Mouse (Mus musculus): ENCODE measurements at regions not wholly inside any gene's neighbourhood (a gene's known extent, or its start where the extent isn't known, plus 50 kb on each side); places are given as distances from the start of the nearest gene placed in this dataset.

- TF ChIP-seq GATA1 (IDR thresholded peaks at IDR 0.05; ENCODE audit: low read length): no peak
- TF ChIP-seq TAL1 (IDR thresholded peaks at IDR 0.05; ENCODE audit: low read length): no peak
These were observed 257.4 kb upstream of the Arid1b start for GRCm38 (mm10) chr17:4736689-4737088.
